Mouse (Mus musculus) cerebellum, postnatal 14 days (tissue): ENCODE data around the gene Cdc42bpg.
A peak's percentile ranks its signal among the peaks of the same experiment; 100 is the strongest.
"Not testable (repeated sequence)": the region's sequence is repeated elsewhere in the genome, so short reads cannot be mapped to it uniquely, and the experiment has no call there.

ENCODE experiments used
- DNase-seq, 2 experiments: peaks; one replicate each; pipeline ENCODE4 v3.0.0; 2021; ENCODE audit warnings: mixed read lengths in 2 of 2

The Cdc42bpg gene

GRCm38 (mm10) chr19:6277661-6278438 is 28.4 kb upstream of the Cdc42bpg start:
- DNase-seq: peak; percentile 29 to 36

- DNase-seq: peak; percentile 27 to 52
Observed at GRCm38 (mm10) chr19:6278439-6279073, 27.7 kb upstream of the Cdc42bpg start.

- peak in 1 of 2 experiments; percentile 15 for DNase-seq
Observed at GRCm38 (mm10) chr19:6279481-6280144, 26.6 kb upstream of the Cdc42bpg start.

GRCm38 (mm10) chr19:6280554-6280953 is 25.7 kb upstream of the Cdc42bpg start:
- no peak for DNase-seq

- no peak for DNase-seq
Observed at GRCm38 (mm10) chr19:6281122-6282020, 24.9 kb upstream of the Cdc42bpg start.

GRCm38 (mm10) chr19:6283001-6283400 is 23.3 kb upstream of the Cdc42bpg start:
- no peak for DNase-seq

GRCm38 (mm10) chr19:6284502-6284901 is 21.8 kb upstream of the Cdc42bpg start:
- no peak for DNase-seq

- no peak for DNase-seq
Observed at GRCm38 (mm10) chr19:6285226-6285625, 21.0 kb upstream of the Cdc42bpg start.

GRCm38 (mm10) chr19:6285632-6286433 is 20.4 kb upstream of the Cdc42bpg start:
- no peak for DNase-seq

GRCm38 (mm10) chr19:6286434-6287401 is 19.5 kb upstream of the Cdc42bpg start:
- peak; percentile 65 to 73 for DNase-seq

- peak in 1 of 2 experiments; percentile 25 for DNase-seq
Observed at GRCm38 (mm10) chr19:6288236-6288894, 17.9 kb upstream of the Cdc42bpg start.

GRCm38 (mm10) chr19:6289696-6290238 is 16.5 kb upstream of the Cdc42bpg start:
- DNase-seq: no peak

GRCm38 (mm10) chr19:6290720-6291116 is 15.5 kb upstream of the Cdc42bpg start:
- DNase-seq: not testable (repeated sequence)

- peak; percentile 55 to 68 for DNase-seq
Observed at GRCm38 (mm10) chr19:6291117-6291781, 15.0 kb upstream of the Cdc42bpg start.

- DNase-seq: no peak
Observed at GRCm38 (mm10) chr19:6292262-6292661, 14.0 kb upstream of the Cdc42bpg start.

GRCm38 (mm10) chr19:6294301-6294700 is 12.0 kb upstream of the Cdc42bpg start:
- DNase-seq: no peak

- no peak for DNase-seq
Observed at GRCm38 (mm10) chr19:6296551-6297210, 9.6 kb upstream of the Cdc42bpg start.

GRCm38 (mm10) chr19:6297641-6298040 is 8.6 kb upstream of the Cdc42bpg start:
- no peak for DNase-seq
